ENCODE assay signal across 8 mouse cellular contexts in genomic region chr12:113222121-113222636, GRCm38 (mm10). TPM values are rescaled to one million over a fixed set of nuclear protein-coding genes. Genes with fewer than 3 reads are reported as not detected.
A peak's percentile ranks its signal among the peaks of the same experiment; 100 is the strongest.
DNase-seq lines count a peak whose midpoint lies in the region; ATAC-seq lines count a peak whose summit lies in the region.

No protein-coding gene starts in this region.

- no peak overlapping the region for H3K9ac ChIP-seq in hindbrain, embryonic 14.5 days

- H3K27me3 ChIP-seq in hindbrain, embryonic 14.5 days (ENCODE audit: control insufficient read depth, insufficient read depth, low read length) = no peaks in the 10 kb centered on the region

- peak; percentile 74 for DNase-seq in Muller cell, postnatal 12 days (ENCODE audit: inconsistent ontology term)
- peak; percentile 77 to 87 for DNase-seq in cerebellum, postnatal 25 days
- peak; percentile 90 to 92 for DNase-seq in frontal cortex, postnatal 36 days (ENCODE audit: low spot score in 2 of 2)
- peak; percentile 84 for DNase-seq in hindbrain, embryonic 14.5 days (ENCODE audit: low spot score)
- peak; percentile 91 to 98 for DNase-seq in layer of hippocampus, postnatal 25 days (ENCODE audit: extremely low spot score in 1 of 2, low spot score in 1 of 2)
- peak; percentile 96 for DNase-seq in lung, postnatal 14 days
- DNase-seq in ovary, postnatal 36 days (ENCODE audit: low spot score) = peak; percentile 85
- DNase-seq in thymus, postnatal 25 days = peak; percentile 98

- H3K27ac ChIP-seq in hindbrain, embryonic 14.5 days = no peak overlapping the region

- ATAC-seq in hindbrain, embryonic 14.5 days (ENCODE audit: low FRiP score) = peak; percentile 55

- H3K4me1 ChIP-seq in hindbrain, embryonic 14.5 days (replicated peaks; ENCODE audit: control insufficient read depth, insufficient read depth, low read length) = no peaks in the 10 kb centered on the region

- no peak overlapping the region for H3K4me2 ChIP-seq in hindbrain, embryonic 14.5 days (replicated peaks)

- 19% methylated on average over 8 of the region's 8 CpGs for WGBS in hindbrain, embryonic 14.5 days

- no peaks in the 10 kb centered on the region for H3K36me3 ChIP-seq in hindbrain, embryonic 14.5 days (replicated peaks; ENCODE audit: control insufficient read depth, insufficient read depth)

- no peak overlapping the region for H3K4me3 ChIP-seq in hindbrain, embryonic 14.5 days (replicated peaks; ENCODE audit: low read length)

- H3K9me3 ChIP-seq in hindbrain, embryonic 14.5 days (ENCODE audit: control insufficient read depth, low read length) = no peaks in the 10 kb centered on the region

RNA-seq across cellular contexts. Expression of gene Tmem121, which starts 36.4 kb away (rescaled TPM):
- 28.0 and 33.4 TPM in 2 replicates for polyA plus RNA-seq in hindbrain, embryonic 14.5 days (2014; fragmentation: Nextera tagmentation; extraction: Ambion mirVana)
- 10 to 100 TPM; 22.6 to 23.3 TPM for total RNA-seq in layer of hippocampus, postnatal 25 days (2021)
